Mouse (Mus musculus) left cerebral cortex, adult 2 months (tissue): Measurements from ENCODE around the gene Zdhhc6. TPM values are rescaled to one million over a fixed set of nuclear protein-coding genes. Genes with fewer than 3 reads are reported as not detected.

ENCODE experiments used
- DNase-seq, 2 experiments: peaks; one replicate each; pipeline ENCODE4 v3.0.0; 2021 to 2022; ENCODE audit warnings: low spot score in 2 of 2, mixed read lengths in 1 of 2; ENCODE audit errors: extremely low spot score in 1 of 2
- H3K27ac ChIP-seq: fragments of 200-600 bp; 2 replicates; pipeline ENCODE4 v1.8.1; 2022
- H3K4me3 ChIP-seq: fragments of 200-600 bp; 2 replicates; pipeline ENCODE4 v1.8.1; 2022
- CTCF ChIP-seq: fragments of 200-600 bp; IDR thresholded peaks from 2 replicates; pipeline ENCODE4 v1.8.1; 2022; ENCODE audit warnings: antibody characterized with exemption, mild to moderate bottlenecking, moderate library complexity
- intact Hi-C: fragments of 180-260 bp; cut with DNase I; formaldehyde crosslinking; loops from one replicate; pipeline ENCODE4 v1.15.1; 2025
- total RNA-seq, 2 experiments: library from RNA; stranded (reverse); gene quantifications; 2 replicates each; pipeline ENCODE4 v1.2.3; 2021

Zdhhc6 gene
- total RNA-seq, 2 experiments from 2014 or later, result 26.3 to 28.9 TPM

GRCm38 (mm10) chr19:55332641-55333268, 16.9 kb upstream of the Zdhhc6 start:
- TF ChIP-seq CTCF, result peak; percentile 95
- no peak overlapping the region for H3K27ac ChIP-seq
- intact Hi-C loops, result no loop called here
- H3K4me3 ChIP-seq, result no peak overlapping the region
- DNase-seq, result peak; percentile 61 to 65

GRCm38 (mm10) chr19:55331776-55332175, 15.9 kb upstream of the Zdhhc6 start:
- no peak for TF ChIP-seq CTCF
- intact Hi-C loops, result no loop called here
- Histone ChIP-seq H3K4me3 (no peak overlapping the region), H3K27ac (no peak overlapping the region)
- DNase-seq, result no peak

GRCm38 (mm10) chr19:55327510-55327909, 11.7 kb upstream of the Zdhhc6 start:
- H3K27ac ChIP-seq, result no peak overlapping the region
- H3K4me3 ChIP-seq, result no peak overlapping the region
- TF ChIP-seq CTCF, result no peak
- intact Hi-C loops, result no loop called here
- DNase-seq, result no peak

GRCm38 (mm10) chr19:55322604-55323003, 6.8 kb upstream of the Zdhhc6 start:
- H3K4me3 ChIP-seq, result no peak overlapping the region
- H3K27ac ChIP-seq, result no peak overlapping the region
- no peak for TF ChIP-seq CTCF
- intact Hi-C loops, result no loop called here
- no peak for DNase-seq

GRCm38 (mm10) chr19:55319521-55319920, 3.7 kb upstream of the Zdhhc6 start:
- TF ChIP-seq CTCF, result no peak
- intact Hi-C loops, result loop anchor here (5.0 kb wide), 1 partner anchor 222 kb away; no protein-coding TSS in a partner anchor

GRCm38 (mm10) chr19:55319036-55319435, 3.2 kb upstream of the Zdhhc6 start:
- intact Hi-C loops, result loop anchor here (5.0 kb wide), 1 partner anchor 222 kb away; no protein-coding TSS in a partner anchor
- no peak for DNase-seq

More at GRCm38 (mm10) chr19:55319521-55319920, 3.7 kb upstream of the Zdhhc6 start:
- DNase-seq, result no peak
- no peak overlapping the region for H3K4me3 ChIP-seq
- H3K27ac ChIP-seq, result no peak overlapping the region

GRCm38 (mm10) chr19:55316901-55317300, 1.1 kb upstream of the Zdhhc6 start:
- no peak for DNase-seq
- peak overlapping the region; percentile 90; the same call in 1 of the 2 replicates for H3K27ac ChIP-seq
- intact Hi-C loops, result loop anchor here (5.0 kb wide), 1 partner anchor 220 kb away; no protein-coding TSS in a partner anchor

More at GRCm38 (mm10) chr19:55319036-55319435, 3.2 kb upstream of the Zdhhc6 start:
- Histone ChIP-seq H3K27ac (no peak overlapping the region), H3K4me3 (no peak overlapping the region)
- TF ChIP-seq CTCF, result no peak

GRCm38 (mm10) chr19:55316109-55316714, 380 bp upstream of the Zdhhc6 start, which contains the start of gene Vti1a:
Gene Vti1a (plus strand): TSS chr19:55316295.
- H3K4me3 ChIP-seq, result peak within 1 kb of the TSS; percentile 100
- intact Hi-C loops, result loop anchor here (5.0 kb wide), 1 partner anchor 219 kb away; no protein-coding TSS in a partner anchor
- H3K27ac ChIP-seq, result peak within 1 kb of the TSS; percentile 90
- DNase-seq, result peak; percentile 87
- peak; percentile 56 for TF ChIP-seq CTCF

More at GRCm38 (mm10) chr19:55316901-55317300, 1.1 kb upstream of the Zdhhc6 start:
- H3K4me3 ChIP-seq, result peak overlapping the region; percentile 100
- no peak for TF ChIP-seq CTCF

- Histone ChIP-seq H3K27ac (no peak overlapping the region), H3K4me3 (no peak overlapping the region)
- intact Hi-C loops, result no loop called here
- no peak for DNase-seq
- TF ChIP-seq CTCF, result no peak
Observed at GRCm38 (mm10) chr19:55313649-55314048, 2.2 kb downstream of the Zdhhc6 start.

- no peak for TF ChIP-seq CTCF
- Histone ChIP-seq H3K27ac (no peak overlapping the region), H3K4me3 (no peak overlapping the region)
- intact Hi-C loops, result no loop called here
- DNase-seq, result no peak
Observed at GRCm38 (mm10) chr19:55311874-55312273, 4.0 kb downstream of the Zdhhc6 start.

- intact Hi-C loops, result loop anchor here (1.0 kb wide), 1 partner anchor 87 kb away; no protein-coding TSS in a partner anchor
Observed at GRCm38 (mm10) chr19:55305024-55305423, 10.8 kb downstream of the Zdhhc6 start.

GRCm38 (mm10) chr19:55300525-55300924, 15.3 kb downstream of the Zdhhc6 start:
- no peak for TF ChIP-seq CTCF

More at GRCm38 (mm10) chr19:55305024-55305423, 10.8 kb downstream of the Zdhhc6 start:
- Histone ChIP-seq H3K4me3 (no peak overlapping the region), H3K27ac (no peak overlapping the region)
- peak; percentile 59 for TF ChIP-seq CTCF
- DNase-seq, result no peak

More at GRCm38 (mm10) chr19:55300525-55300924, 15.3 kb downstream of the Zdhhc6 start:
- intact Hi-C loops, result no loop called here
- no peak overlapping the region for H3K27ac ChIP-seq
- no peak overlapping the region for H3K4me3 ChIP-seq
- no peak for DNase-seq
